9 mouse cellular contexts compared by ENCODE assay signal in genomic region chr13:94177148-94177547, GRCm38 (mm10).
DNase-seq lines count a peak whose midpoint lies in the region; ATAC-seq lines count a peak whose summit lies in the region.
"Had no signal": no experiment of that assay in that cellular context is flagged by ENCODE, and none has a peak within 500 bp of the region (broad histone marks: within the 10 kb centered on the region; RNA-seq: fewer than 3 reads in every experiment).

No protein-coding gene starts in this region.

- no peaks in the 10 kb centered on the region for H3K9me3 ChIP-seq in heart, embryonic 16.5 days (replicated peaks; ENCODE audit: control insufficient read depth, low read length)
- H3K9me3 ChIP-seq: megakaryocyte, embryonic 14.5 days had no signal

- H3K4me1 ChIP-seq in heart, embryonic 16.5 days (ENCODE audit: control insufficient read depth, insufficient read depth, low read length) = peaks cover 31% of the 10 kb centered on the region

- no peaks in the 10 kb centered on the region for H3K27me3 ChIP-seq in heart, embryonic 16.5 days (ENCODE audit: control insufficient read depth, insufficient read depth, low read length)

- ATAC-seq in heart, embryonic 16.5 days (replicated peaks; ENCODE audit: extremely low read depth, insufficient read depth, low FRiP score) = no peak

- no peak overlapping the region; the same call in 1 of the 2 replicates for H3K27ac ChIP-seq in heart, embryonic 16.5 days (ENCODE audit: low read length)

- intact Hi-C loops in heart, postnatal 36 days (cut with DNase I) = no loop called here
- intact Hi-C loops in left cerebral cortex, postnatal 25 days (cut with DNase I) = no loop called here

- no peak for DNase-seq in heart, postnatal 36 days
- peak; percentile 25 for DNase-seq in A20 (ENCODE audit: low read depth, low spot score)
- peak; percentile 69 for DNase-seq in brain, adult 2 months (ENCODE audit: low read depth, low spot score)
- peak; percentile 48 for DNase-seq in induced T-regulatory cell, adult 2 months (ENCODE audit: low read depth)
- peak; percentile 30 for DNase-seq in naive thymus-derived CD4-positive, alpha-beta T cell, adult 2 months (ENCODE audit: low read depth)
- no peak for DNase-seq in yolk sac, embryonic 10.5 days (ENCODE audit: low spot score)
- DNase-seq in left cerebral cortex, postnatal 25 days (ENCODE audit: low spot score in 2 of 2) = no peak

- peak overlapping the region; percentile 34; the same call in 1 of the 2 replicates for H3K4me2 ChIP-seq in heart, embryonic 16.5 days (ENCODE audit: low read depth, low read length)

- peak overlapping the region; percentile 26; the same call in 1 of the 2 replicates for H3K4me3 ChIP-seq in heart, embryonic 16.5 days (ENCODE audit: low read length)
- H3K4me3 ChIP-seq: megakaryocyte, embryonic 14.5 days had no signal

- WGBS in heart, embryonic 16.5 days = 48% methylated on average over 7 of the region's 7 CpGs

- H3K36me3 ChIP-seq in heart, embryonic 16.5 days (ENCODE audit: control insufficient read depth, insufficient read depth) = no peaks in the 10 kb centered on the region

- H3K9ac ChIP-seq in heart, embryonic 16.5 days (ENCODE audit: low read length) = no peak overlapping the region; the same call in 1 of the 2 replicates

Comparison
In these comparisons a context has a peak if more than half of its experiments do, and no peak if none do; other contexts are left out.
1. DNase-seq: peak in A20 (single experiment), brain, adult 2 months (single experiment), induced T-regulatory cell, adult 2 months (single experiment) and naive thymus-derived CD4-positive, alpha-beta T cell, adult 2 months (single experiment); none in heart, postnatal 36 days (0 of 2), yolk sac, embryonic 10.5 days (single experiment) and left cerebral cortex, postnatal 25 days (0 of 2).